Mouse (Mus musculus) heart, adult 11 months (tissue): ENCODE measurements at regions not wholly inside any gene's neighbourhood (a gene's known extent, or its start where the extent isn't known, plus 50 kb on each side); places are given as distances from the start of the nearest gene placed in this dataset.
"Not testable (repeated sequence)": the region's sequence is repeated elsewhere in the genome, so short reads cannot be mapped to it uniquely, and the experiment has no call there.

Experiments
- DNase-seq: peaks from one replicate; pipeline ENCODE4 v3.0.0; 2022

GRCm38 (mm10) chr3:53792541-53792940, 52.3 kb upstream of the Gm10985 start:
- peak; percentile 79 for DNase-seq

DNA sequence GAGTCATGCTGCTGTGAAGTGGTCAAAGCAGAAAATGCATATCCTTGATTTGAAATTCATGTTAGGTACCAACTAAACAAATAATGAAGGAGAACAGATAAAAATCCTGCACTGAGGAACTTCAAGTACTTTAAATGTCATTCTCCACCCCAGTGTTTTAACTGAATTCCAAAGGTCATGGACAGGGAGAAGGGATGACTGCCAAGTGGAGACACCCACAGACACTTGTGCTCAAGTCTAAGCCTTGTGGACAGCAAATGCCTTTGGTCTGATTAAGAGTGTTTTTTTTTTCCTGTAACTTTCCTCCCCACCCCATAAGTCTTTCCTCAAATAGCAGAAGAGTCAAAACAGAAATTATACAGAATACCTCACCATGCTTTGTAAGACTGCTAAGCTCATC, 55.2 kb upstream of the Gm10985 start:
- peak; percentile 89 for DNase-seq

GRCm38 (mm10) chr3:53785201-53785600, 59.7 kb upstream of the Gm10985 start:
- DNase-seq = peak; percentile 84

DNA sequence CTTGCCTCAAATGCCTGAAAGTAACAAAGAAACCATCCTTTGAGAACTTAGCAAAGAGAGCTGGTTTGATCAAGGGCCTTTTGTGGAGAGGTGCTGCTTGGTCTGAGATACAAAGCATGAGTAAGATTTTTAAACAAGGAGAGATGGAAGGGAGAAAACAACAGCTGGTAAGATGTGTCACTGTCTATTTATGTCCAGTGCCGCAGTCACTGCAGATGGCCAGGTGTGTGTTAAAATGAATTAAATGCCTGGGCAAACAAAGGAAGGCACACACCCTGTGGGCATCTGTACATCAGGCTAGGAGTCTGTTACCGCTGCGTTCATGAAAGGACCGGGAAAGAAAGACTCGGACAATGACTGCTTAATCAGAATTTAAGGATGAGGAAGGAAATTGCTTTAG, 68.2 kb upstream of the Gm10985 start:
- no peak for DNase-seq

DNA sequence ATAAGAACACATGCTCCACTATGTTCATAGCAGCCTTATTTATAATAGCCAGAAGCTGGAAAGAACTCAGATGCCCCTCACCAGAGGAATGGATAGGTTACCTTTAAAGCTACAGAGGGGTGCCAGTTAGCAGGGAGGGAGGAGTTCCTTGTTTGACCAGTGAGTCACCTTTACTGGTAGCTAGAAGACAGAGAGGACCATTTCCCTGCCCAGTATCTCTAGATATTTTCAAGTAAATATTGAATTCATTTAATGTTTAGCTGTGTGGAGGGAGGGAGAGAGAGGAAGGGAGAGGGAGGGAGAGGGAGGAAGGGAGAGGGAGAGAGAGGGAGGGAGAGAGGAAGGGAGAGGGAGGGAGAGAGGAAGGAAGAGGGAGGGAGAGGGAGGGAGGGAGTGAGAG, 77.3 kb upstream of the Gm10985 start:
- DNase-seq = no peak

GRCm38 (mm10) chr3:53763981-53764380, 80.9 kb upstream of the Gm10985 start:
- DNase-seq = no peak

GRCm38 (mm10) chr3:53761514-53762075, 83.3 kb upstream of the Gm10985 start:
- no peak for DNase-seq

DNA sequence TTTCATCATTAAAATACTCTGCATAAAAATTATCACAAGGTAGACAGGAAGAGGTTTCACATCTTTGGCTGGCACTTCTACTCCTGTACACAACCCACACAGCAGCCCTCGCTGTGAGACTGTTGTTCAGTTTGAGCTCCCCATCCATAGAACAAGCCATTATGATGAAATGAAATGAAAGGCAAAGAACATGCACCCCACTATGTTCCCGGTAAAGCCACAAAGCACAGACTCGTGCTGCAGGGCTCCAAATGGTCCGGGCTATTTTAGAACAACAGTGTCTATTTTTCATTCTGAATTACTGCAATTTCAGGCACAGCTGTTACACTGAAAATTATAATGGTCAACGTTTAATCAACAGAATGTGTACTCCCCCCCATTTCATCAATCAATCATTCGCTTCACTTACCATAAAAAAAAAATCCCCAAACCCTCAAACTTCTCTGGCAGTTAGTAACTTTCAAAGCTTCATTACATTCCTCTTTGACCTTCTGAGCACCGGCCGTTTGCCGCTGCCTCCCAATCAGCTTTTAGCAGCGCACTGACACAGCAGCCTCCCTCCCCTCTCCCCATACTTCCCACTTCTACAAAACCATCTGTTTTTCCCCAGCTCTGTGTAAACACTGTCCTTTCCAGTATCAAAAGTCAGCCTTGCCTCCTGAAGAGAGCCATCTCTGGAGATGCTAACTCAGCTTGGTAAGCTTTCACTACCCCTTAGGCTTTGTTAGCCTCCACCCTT, 88.6 kb upstream of the Gm10985 start:
- no peak for DNase-seq

DNA sequence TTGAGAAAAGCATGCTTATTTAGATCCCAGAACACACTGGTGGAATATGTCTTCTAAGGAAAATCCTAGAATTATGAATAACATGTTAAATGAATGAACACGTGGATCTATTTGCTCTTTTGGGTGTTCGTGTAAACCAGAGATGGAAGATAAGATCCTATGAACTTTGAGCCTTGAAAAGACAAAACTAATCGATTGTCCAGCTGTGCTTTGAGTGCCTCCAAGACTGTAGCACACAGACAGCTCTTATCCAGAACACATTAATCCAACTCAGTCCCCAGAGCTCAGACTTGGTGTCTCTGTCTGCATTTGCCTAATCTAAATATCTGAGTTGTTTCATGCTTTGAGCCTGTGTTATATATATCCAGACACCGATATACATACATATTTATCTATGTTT, 80.0 kb upstream of the Frem2 start:
- peak; percentile 15 for DNase-seq

- DNase-seq = not testable (repeated sequence)
Observed at GRCm38 (mm10) chr3:53735607-53736006, 78.5 kb upstream of the Frem2 start.

GRCm38 (mm10) chr3:53735147-53735546, 78.0 kb upstream of the Frem2 start:
- peak; percentile 64 for DNase-seq

DNA sequence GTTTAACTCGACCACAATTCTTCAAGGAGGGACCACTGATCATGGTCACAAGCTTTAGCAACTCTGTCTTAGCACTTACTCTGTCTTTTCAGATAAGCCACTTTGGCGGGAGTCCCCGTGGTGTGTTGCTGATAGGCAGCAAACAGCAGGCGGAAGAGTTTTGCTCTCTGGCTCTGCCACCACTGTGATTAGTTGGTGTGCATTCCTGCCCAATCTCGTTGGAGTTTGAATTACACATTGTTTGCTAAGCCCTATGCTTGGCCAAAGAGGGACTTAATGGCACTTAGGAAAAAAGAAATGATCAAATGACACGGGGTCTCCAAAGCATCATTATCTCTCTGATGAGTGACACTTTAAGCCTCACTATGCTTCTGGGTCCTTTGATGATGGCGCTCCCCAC, 73.3 kb upstream of the Frem2 start:
- peak; percentile 87 for DNase-seq

- peak; percentile 70 for DNase-seq
Observed at GRCm38 (mm10) chr3:53729810-53730209, 72.7 kb upstream of the Frem2 start.

DNA sequence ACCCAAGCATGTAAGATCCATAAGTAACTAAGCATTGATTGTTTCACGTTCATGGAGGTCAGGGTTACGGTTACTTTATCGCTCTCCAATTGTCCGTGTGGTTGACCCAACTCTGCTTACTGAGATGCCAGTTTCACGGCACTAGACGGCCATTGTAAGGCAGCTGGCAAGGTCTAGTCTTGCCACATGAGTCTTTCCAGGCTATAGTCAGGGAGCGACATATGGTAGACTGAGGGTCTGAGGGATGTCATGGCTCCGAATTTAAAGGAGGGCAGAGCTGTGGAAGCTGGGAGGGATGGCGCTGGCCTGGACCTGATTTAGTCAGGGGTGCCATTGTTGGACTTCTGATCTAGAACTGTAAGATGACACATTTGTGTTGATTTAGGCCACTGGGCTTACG, 72.0 kb upstream of the Frem2 start:
- peak; percentile 73 for DNase-seq

- no peak for DNase-seq
Observed at GRCm38 (mm10) chr3:53727737-53728136, 70.6 kb upstream of the Frem2 start.

- DNase-seq = peak; percentile 60
Observed at GRCm38 (mm10) chr3:53707101-53707500, 49.9 kb upstream of the Frem2 start.
